Mouse (Mus musculus) erythroblast, embryonic 14.5 days (primary cell): ENCODE results near the gene Bdh2.

Experiments used
- GATA1 ChIP-seq: IDR thresholded peaks from 2 replicates; pipeline ENCODE4 v1.6.1; 2012; ENCODE audit warnings: low read length, inconsistent platforms, mixed read lengths
- TAL1 ChIP-seq: IDR thresholded peaks from 3 replicates; pipeline ENCODE4 v1.6.1; 2012; ENCODE audit warnings: low read length, inconsistent platforms, mixed read lengths

DNA sequence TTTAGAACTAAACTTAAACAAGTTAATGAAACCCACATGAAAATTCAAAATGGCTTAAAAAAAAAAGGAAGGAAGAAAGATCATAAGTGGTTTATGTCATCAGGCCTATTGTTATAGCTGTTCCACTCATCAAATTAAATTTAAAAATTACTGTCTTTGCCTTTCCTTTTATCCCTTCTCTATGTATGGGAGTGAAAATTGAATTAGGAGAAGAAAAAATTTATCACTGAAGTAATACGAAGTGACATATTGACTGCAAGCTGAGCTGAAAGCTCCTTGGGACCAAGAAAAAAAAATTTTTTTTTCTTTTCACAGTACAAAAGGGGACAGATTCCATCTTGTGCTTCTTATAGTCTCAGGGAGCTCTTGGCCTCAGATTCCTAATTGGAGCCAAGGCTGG is 14.5 kb downstream of the Bdh2 start:
- TF ChIP-seq GATA1 (no peak), TAL1 (no peak)
